Mouse (Mus musculus): ENCODE results near the gene Def8.

DNA sequence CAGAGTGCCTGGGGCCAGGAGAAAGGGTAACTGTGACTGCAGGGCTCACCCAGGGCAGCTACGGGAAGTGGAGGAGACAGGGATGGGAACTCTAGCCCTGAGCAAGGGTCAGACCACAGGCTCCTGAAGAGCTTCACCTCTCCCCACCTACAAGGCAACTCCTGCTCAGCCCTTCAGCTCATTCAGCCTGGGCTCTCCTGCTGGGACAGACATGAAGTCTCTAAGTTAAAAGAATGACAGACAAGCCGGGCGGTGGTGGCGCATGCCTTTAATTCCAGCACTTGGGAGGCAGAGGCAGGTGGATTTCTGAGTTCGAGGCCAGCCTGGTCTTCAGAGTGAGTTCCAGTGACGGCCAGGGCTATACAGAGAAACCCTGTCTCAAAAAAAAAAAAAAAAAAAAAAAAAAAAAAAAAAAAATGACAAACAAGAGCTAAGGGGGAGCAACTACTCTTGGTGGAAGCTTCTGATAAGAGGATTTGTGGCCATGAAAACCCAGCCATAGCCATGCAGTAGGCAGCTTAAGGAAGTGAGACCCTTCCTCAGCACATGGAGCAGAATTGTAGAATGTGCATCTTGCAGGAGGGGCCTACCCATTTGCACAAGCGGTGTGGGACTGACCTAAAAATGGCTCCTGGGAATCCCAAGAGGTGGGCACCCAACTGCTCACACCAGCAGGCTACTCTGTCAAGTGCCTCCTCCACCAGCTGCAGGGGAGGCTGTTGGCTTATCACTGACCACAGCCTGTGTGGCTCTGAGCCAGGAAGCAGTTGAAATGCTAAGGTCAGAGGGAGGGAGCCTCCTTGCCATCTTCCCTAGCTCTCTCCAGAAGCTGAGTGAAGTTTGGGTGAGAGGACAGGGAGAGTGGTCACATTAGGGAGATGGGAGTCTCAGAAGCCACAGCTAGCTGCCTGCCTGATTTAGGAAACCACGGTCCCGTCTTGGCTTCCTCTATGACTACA is 14.5 kb upstream of the Def8 start:
- TF ChIP-seq EP300 (IDR thresholded peaks at IDR 0.05; ENCODE audit: low read length) (no peak), ETS1 (conservative IDR thresholded peaks at IDR 0.05; ENCODE audit: low read depth, low read length) (no peak), POLR2A (IDR thresholded peaks at IDR 0.05; ENCODE audit: low read depth, low read length) (no peak), ZMIZ1 (IDR thresholded peaks at IDR 0.05; ENCODE audit: low read depth, low read length) (no peak), CTCF (conservative IDR thresholded peaks at IDR 0.05 in 1 of 2, IDR thresholded peaks at IDR 0.05 in 1 of 2; ENCODE audit: low read depth in 2 of 2, low read length in 2 of 2) (no peak), USF2 (conservative IDR thresholded peaks at IDR 0.05; ENCODE audit: low read depth, low read length) (no peak), POLR2AphosphoS2 (IDR thresholded peaks at IDR 0.05; ENCODE audit: low read depth, low read length) (no peak)
